Mouse (Mus musculus) granulocyte monocyte progenitor cell, adult 5-6 weeks (primary cell): ENCODE results near the gene Cyp2c66. TPM values are rescaled to one million over a fixed set of nuclear protein-coding genes. Genes with fewer than 3 reads are reported as not detected.
"Not testable (repeated sequence)": the region's sequence is repeated elsewhere in the genome, so short reads cannot be mapped to it uniquely, and the experiment has no call there.

Experiments used
- ATAC-seq: replicated peaks from 2 replicates; pipeline ENCODE4 v1.8.0; 2016; ENCODE audit warnings: mild to moderate bottlenecking, moderate TSS enrichment, inconsistent platforms; ENCODE audit not compliant: poor library complexity, severe bottlenecking
- total RNA-seq, 2 experiments: library from RNA; stranded (forward) in 1 of 2; stranded (reverse) in 1 of 2; fragments of 200-712, 200-1000 nt in 1 of 2; fragments of >200 nt in 1 of 2; fragmentation: Nextera tagmentation in 1 of 2; gene quantifications; 2 replicates each; pipeline ENCODE4 v1.2.3; 2014 to 2017

Gene Cyp2c66
- not detected in 2 replicates for total RNA-seq (2014; fragmentation: Nextera tagmentation)
- total RNA-seq (2017), result not detected in 2 replicates

DNA sequence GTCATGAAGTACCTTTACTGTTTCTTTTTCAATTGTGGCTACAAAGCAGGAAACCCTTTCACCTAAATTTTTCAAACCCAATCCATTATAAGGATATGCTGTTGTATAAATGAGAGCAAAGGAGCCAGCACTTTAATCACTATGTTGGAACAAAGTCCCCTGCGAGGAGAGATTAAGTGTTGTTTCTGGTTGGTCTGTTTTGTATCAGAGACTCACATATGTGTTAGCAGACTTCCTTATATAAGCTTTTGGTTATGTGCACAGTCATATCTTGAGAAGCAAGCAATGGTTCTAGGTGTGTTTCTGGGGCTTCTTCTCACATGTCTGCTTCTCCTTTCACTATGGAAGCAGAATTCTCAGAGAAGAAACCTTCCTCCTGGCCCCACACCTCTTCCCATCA lies at the start of gene Cyp2c66:
Gene Cyp2c66 (plus strand): TSS at position 255 of the 400 bp plus-strand sequence.
- ATAC-seq, result no peak

DNA sequence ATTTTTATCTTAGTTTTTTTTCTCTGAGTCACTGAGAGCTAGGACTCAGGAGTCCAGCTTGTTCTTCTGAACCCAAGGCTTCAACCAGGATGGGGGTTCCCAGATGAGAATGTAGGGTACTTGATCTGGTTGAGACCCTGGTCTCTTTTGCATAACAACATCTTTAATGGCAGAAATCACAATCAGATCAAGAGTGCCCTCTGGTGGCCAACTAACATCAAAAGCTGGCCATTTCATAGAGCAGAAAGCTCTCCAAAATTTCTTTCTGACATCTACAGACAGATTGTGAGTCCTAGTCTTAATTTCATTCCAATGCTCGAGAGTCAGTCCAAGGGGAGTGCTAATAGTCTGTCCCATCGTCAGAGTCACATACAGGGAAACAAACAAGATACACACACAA lies 14.9 kb upstream of the Cyp2c66 start:
- ATAC-seq, result not testable (repeated sequence)

- ATAC-seq, result not testable (repeated sequence)
Measured at GRCm38 (mm10) chr19:39156836-39157235, 43.1 kb downstream of the Cyp2c66 start.

Other genes starting within 250 kb of the Cyp2c66 start
- 133 TPM in 2 replicates for gene Hells, start 183.0 kb upstream of the Cyp2c66 start, total RNA-seq (2014; fragmentation: Nextera tagmentation)
- gene Hells, start 183.0 kb upstream of the Cyp2c66 start, total RNA-seq (2017), result 125 and 129 TPM in 2 replicates
- gene Cyp2c55, start 106.9 kb upstream of the Cyp2c66 start, total RNA-seq (2014; fragmentation: Nextera tagmentation), result not detected in 2 replicates
- not detected in 2 replicates for gene Cyp2c55, start 106.9 kb upstream of the Cyp2c66 start, total RNA-seq (2017)
- gene Cyp2c65, start 52.9 kb upstream of the Cyp2c66 start, total RNA-seq (2014; fragmentation: Nextera tagmentation), result not detected in 2 replicates
- gene Cyp2c65, start 52.9 kb upstream of the Cyp2c66 start, total RNA-seq (2017), result not detected in 2 replicates
- gene Cyp2c29, start 155.5 kb downstream of the Cyp2c66 start, total RNA-seq (2014; fragmentation: Nextera tagmentation), result not detected in 2 replicates
- not detected in 2 replicates for gene Cyp2c29, start 155.5 kb downstream of the Cyp2c66 start, total RNA-seq (2017)